Mouse (Mus musculus) MEL (cell line): ENCODE measurements at regions not wholly inside any gene's neighbourhood (a gene's known extent, or its start where the extent isn't known, plus 50 kb on each side); places are given as distances from the start of the nearest gene placed in this dataset.

ENCODE experiments used
- DNase-seq: peaks from one replicate; pipeline ENCODE4 v3.0.0; 2011; ENCODE audit warnings: low read depth, low spot score
- H3K27ac ChIP-seq: 2 replicates; pipeline ENCODE4 v1.5.1; 2012; ENCODE audit warnings: low read depth, mild to moderate bottlenecking, control low read depth, low read length, moderate library complexity; ENCODE audit not compliant: control insufficient read depth
- H3K27me3 ChIP-seq, 2 experiments: fragments of 150-350 bp in 1 of 2; sonication (generic) in 1 of 2; 2 replicates each; pipeline ENCODE4 v1.6.1; 2012; ENCODE audit warnings: low read length in 2 of 2, mild to moderate bottlenecking in 2 of 2, improper control_type of control experiment in 1 of 2, moderate library complexity in 1 of 2; ENCODE audit not compliant: insufficient read depth in 2 of 2, control insufficient read depth in 1 of 2
- H3K36me3 ChIP-seq, 2 experiments: 2 replicates each; pipeline ENCODE4 v1.6.1; 2012 to 2014; ENCODE audit warnings: low read length in 2 of 2, improper control_type of control experiment in 1 of 2, inconsistent platforms in 1 of 2, mild to moderate bottlenecking in 1 of 2; ENCODE audit not compliant: insufficient read depth in 2 of 2, control insufficient read depth in 1 of 2
- H3K4me1 ChIP-seq, 2 experiments: fragments of 150-350 bp in 1 of 2; sonication (generic) in 1 of 2; 2 replicates each; pipeline ENCODE4 v1.6.1; 2012; ENCODE audit warnings: low read length in 2 of 2, improper control_type of control experiment in 1 of 2, mild to moderate bottlenecking in 1 of 2; ENCODE audit not compliant: insufficient read depth in 2 of 2, control insufficient read depth in 1 of 2
- H3K4me3 ChIP-seq, 2 experiments: fragments of 150-350 bp in 1 of 2; sonication (generic) in 1 of 2; 2 replicates each; pipeline ENCODE4 v1.5.1; 2012; ENCODE audit warnings: low read depth in 2 of 2, low read length in 2 of 2, mild to moderate bottlenecking in 2 of 2, moderate library complexity in 2 of 2, control low read depth in 1 of 2, improper control_type of control experiment in 1 of 2; ENCODE audit not compliant: control insufficient read depth in 1 of 2, insufficient read depth in 1 of 2
- H3K79me2 ChIP-seq: 2 replicates; pipeline ENCODE4 v1.6.1; 2012; ENCODE audit warnings: mild to moderate bottlenecking, low read length, moderate library complexity; ENCODE audit not compliant: control insufficient read depth, poor library complexity, insufficient read depth
- H3K9ac ChIP-seq: 2 replicates; pipeline ENCODE4 v1.6.1; 2012; ENCODE audit warnings: low read depth, mild to moderate bottlenecking, control low read depth, low read length, moderate library complexity; ENCODE audit not compliant: control insufficient read depth, poor library complexity, severe bottlenecking
- H3K9me3 ChIP-seq: fragments of 150-350 bp; sonication (generic); replicated peaks from 2 replicates; pipeline ENCODE4 v1.6.1; 2012; ENCODE audit warnings: mild to moderate bottlenecking, low read length, improper control_type of control experiment, moderate library complexity; ENCODE audit not compliant: insufficient read depth
- CHD1 ChIP-seq: IDR thresholded peaks from 2 replicates; pipeline ENCODE4 v1.6.1; 2012; ENCODE audit warnings: low read depth, mild to moderate bottlenecking, inconsistent platforms, low read length, improper control_type of control experiment
- CTCF ChIP-seq, 3 experiments: IDR thresholded peaks in 2 of 3; conservative IDR thresholded peaks in 1 of 3; 2 replicates each; pipeline ENCODE4 v1.5.1; 2011 to 2012; ENCODE audit warnings: low read length in 3 of 3, low read depth in 2 of 3, mild to moderate bottlenecking in 2 of 3, improper control_type of control experiment in 1 of 3, inconsistent platforms in 1 of 3, mixed read lengths in 1 of 3, moderate library complexity in 1 of 3; ENCODE audit not compliant: control insufficient read depth in 1 of 3, insufficient read depth in 1 of 3, poor library complexity in 1 of 3, severe bottlenecking in 1 of 3
- E2F4 ChIP-seq: IDR thresholded peaks from 2 replicates; pipeline ENCODE4 v1.6.1; 2011; ENCODE audit warnings: low read depth, low read length, improper control_type of control experiment, borderline replicate concordance
- ELF1 ChIP-seq: IDR thresholded peaks from 2 replicates; pipeline ENCODE4 v1.6.1; 2014; ENCODE audit warnings: low read depth, mild to moderate bottlenecking, inconsistent platforms, low read length, improper control_type of control experiment, moderate library complexity
- EP300 ChIP-seq, 2 experiments: IDR thresholded peaks; 2 replicates each; pipeline ENCODE4 v1.6.1; 2011; ENCODE audit warnings: improper control_type of control experiment in 2 of 2, low read length in 2 of 2, low read depth in 1 of 2, mild to moderate bottlenecking in 1 of 2
- HCFC1 ChIP-seq: IDR thresholded peaks from 2 replicates; pipeline ENCODE4 v1.6.1; 2012; ENCODE audit warnings: low read depth, mild to moderate bottlenecking, inconsistent platforms, low read length, improper control_type of control experiment, moderate library complexity
- JUND ChIP-seq: IDR thresholded peaks from 2 replicates; pipeline ENCODE4 v1.6.1; 2011; ENCODE audit warnings: low read depth, mild to moderate bottlenecking, improper control_type of control experiment, low read length
- KAT2A ChIP-seq: conservative IDR thresholded peaks from 2 replicates; pipeline ENCODE4 v1.6.1; 2012; ENCODE audit warnings: low read depth, low read length, improper control_type of control experiment, inconsistent platforms
- MAFK ChIP-seq: IDR thresholded peaks from 2 replicates; pipeline ENCODE4 v1.6.1; 2011; ENCODE audit warnings: low read depth, mild to moderate bottlenecking, low read length, improper control_type of control experiment, borderline replicate concordance
- MXI1 ChIP-seq: IDR thresholded peaks from 2 replicates; pipeline ENCODE4 v1.6.1; 2011; ENCODE audit warnings: mild to moderate bottlenecking, low read depth, low read length, improper control_type of control experiment
- NELFE ChIP-seq: IDR thresholded peaks from 2 replicates; pipeline ENCODE4 v1.6.1; 2011; ENCODE audit warnings: low read depth, low read length, improper control_type of control experiment
- POLR2A ChIP-seq, 2 experiments: IDR thresholded peaks; 2 replicates each; pipeline ENCODE4 v1.6.1; 2011 to 2012; ENCODE audit warnings: low read length in 2 of 2, mild to moderate bottlenecking in 2 of 2, control low read depth in 1 of 2, improper control_type of control experiment in 1 of 2, low read depth in 1 of 2, moderate library complexity in 1 of 2; ENCODE audit not compliant: control insufficient read depth in 1 of 2, insufficient read depth in 1 of 2, poor library complexity in 1 of 2
- POLR2AphosphoS2 ChIP-seq: IDR thresholded peaks from 2 replicates; pipeline ENCODE4 v1.6.1; 2011; ENCODE audit warnings: low read length, improper control_type of control experiment
- POLR2AphosphoS5 ChIP-seq: IDR thresholded peaks from 2 replicates; pipeline ENCODE4 v1.6.1; 2012; ENCODE audit warnings: low read depth, borderline replicate concordance, mild to moderate bottlenecking, inconsistent platforms, low read length, moderate library complexity, mixed read lengths
- RAD21 ChIP-seq: IDR thresholded peaks from 2 replicates; pipeline ENCODE4 v1.6.1; 2011; ENCODE audit warnings: mild to moderate bottlenecking, low read depth, low read length, improper control_type of control experiment
- RCOR1 ChIP-seq: IDR thresholded peaks from 2 replicates; pipeline ENCODE4 v1.6.1; 2012; ENCODE audit warnings: low read depth, mild to moderate bottlenecking, inconsistent platforms, low read length, improper control_type of control experiment
- TAL1 ChIP-seq: IDR thresholded peaks from 2 replicates; pipeline ENCODE4 v1.6.1; 2012; ENCODE audit warnings: mild to moderate bottlenecking, inconsistent platforms, low read length, moderate library complexity, mixed read lengths
- TBP ChIP-seq: IDR thresholded peaks from 2 replicates; pipeline ENCODE4 v1.8.0; 2011; ENCODE audit warnings: low read depth, low read length, improper control_type of control experiment
- UBTF ChIP-seq: IDR thresholded peaks from 2 replicates; pipeline ENCODE4 v1.6.1; 2012; ENCODE audit warnings: low read depth, mild to moderate bottlenecking, inconsistent platforms, low read length, improper control_type of control experiment, moderate library complexity, borderline replicate concordance; ENCODE audit not compliant: insufficient read depth
- ZMIZ1 ChIP-seq: IDR thresholded peaks from 2 replicates; pipeline ENCODE4 v1.6.1; 2012; ENCODE audit warnings: low read depth, mild to moderate bottlenecking, inconsistent platforms, low read length, improper control_type of control experiment, moderate library complexity
- ZNF384 ChIP-seq: IDR thresholded peaks from 2 replicates; pipeline ENCODE4 v1.6.1; 2012; ENCODE audit warnings: low read depth, mild to moderate bottlenecking, inconsistent platforms, low read length, improper control_type of control experiment

GRCm38 (mm10) chr2:116444163-116444562 lies 378.5 kb upstream of the Meis2 start:
- DNase-seq: no peak
- H3K27ac ChIP-seq: no peak overlapping the region
- H3K9me3 ChIP-seq: no peaks in the 10 kb centered on the region
- no peaks in the 10 kb centered on the region for H3K79me2 ChIP-seq
- H3K4me3 ChIP-seq: no peak overlapping the region
- no peaks in the 10 kb centered on the region for H3K36me3 ChIP-seq
- H3K27me3 ChIP-seq: no peaks in the 10 kb centered on the region
- TF ChIP-seq KAT2A (no peak), ELF1 (no peak), JUND (no peak), MXI1 (no peak), POLR2AphosphoS2 (no peak), POLR2AphosphoS5 (no peak), EP300 (IDR thresholded peaks at IDR 0.05; ENCODE audit: low read depth in 1 of 2, low read length in 2 of 2) (no peak), UBTF (no peak), NELFE (no peak), TAL1 (no peak), E2F4 (no peak)
- no peak overlapping the region for H3K9ac ChIP-seq
- H3K4me1 ChIP-seq: no peaks in the 10 kb centered on the region

GRCm38 (mm10) chr2:116440252-116440651 lies 374.6 kb upstream of the Meis2 start:
- H3K36me3 ChIP-seq: no peaks in the 10 kb centered on the region
- H3K27ac ChIP-seq: no peak overlapping the region
- H3K79me2 ChIP-seq: no peaks in the 10 kb centered on the region
- no peaks in the 10 kb centered on the region for H3K4me1 ChIP-seq
- H3K27me3 ChIP-seq: no peaks in the 10 kb centered on the region
- no peak overlapping the region for H3K9ac ChIP-seq
- no peak overlapping the region for H3K4me3 ChIP-seq
- no peaks in the 10 kb centered on the region for H3K9me3 ChIP-seq
- TF ChIP-seq CTCF (IDR thresholded peaks at IDR 0.05 in 2 of 3, conservative IDR thresholded peaks at IDR 0.05 in 1 of 3; ENCODE audit: control insufficient read depth in 1 of 3, insufficient read depth in 1 of 3, low read depth in 2 of 3, low read length in 3 of 3, poor library complexity in 1 of 3, severe bottlenecking in 1 of 3) (no peak), ZMIZ1 (no peak), RAD21 (no peak), HCFC1 (no peak), CHD1 (no peak), POLR2A (IDR thresholded peaks at IDR 0.05; ENCODE audit: control insufficient read depth in 1 of 2, insufficient read depth in 1 of 2, low read depth in 1 of 2, low read length in 2 of 2, poor library complexity in 1 of 2) (no peak), MAFK (no peak), JUND (no peak), RCOR1 (no peak), UBTF (no peak), ZNF384 (no peak), NELFE (no peak), TBP (no peak)
- no peak for DNase-seq
